Mouse (Mus musculus): ENCODE data around the gene Rere.

- TF ChIP-seq CTCF (IDR thresholded peaks at IDR 0.05; ENCODE audit: borderline replicate concordance, extremely low read depth, insufficient read depth, insufficient read length) (no peak), POLR2A (IDR thresholded peaks at IDR 0.05; ENCODE audit: borderline replicate concordance, extremely low read depth, insufficient read depth, insufficient read length, poor library complexity, severe bottlenecking) (no peak)
These were observed 334.0 kb downstream of the Rere start for GRCm38 (mm10) chr4:150615251-150616028.
